Mouse (Mus musculus) CH12F3 (cell line): ENCODE measurements around the gene Castor2.

Source experiments
- in situ Hi-C: fragments of 300-500 bp; cut with MboI; formaldehyde crosslinking; loops from 2 replicates; pipeline ENCODE4 v1.14.3; 2020; ENCODE audit warnings: low sequenced_read_pairs

The Castor2 gene

DNA sequence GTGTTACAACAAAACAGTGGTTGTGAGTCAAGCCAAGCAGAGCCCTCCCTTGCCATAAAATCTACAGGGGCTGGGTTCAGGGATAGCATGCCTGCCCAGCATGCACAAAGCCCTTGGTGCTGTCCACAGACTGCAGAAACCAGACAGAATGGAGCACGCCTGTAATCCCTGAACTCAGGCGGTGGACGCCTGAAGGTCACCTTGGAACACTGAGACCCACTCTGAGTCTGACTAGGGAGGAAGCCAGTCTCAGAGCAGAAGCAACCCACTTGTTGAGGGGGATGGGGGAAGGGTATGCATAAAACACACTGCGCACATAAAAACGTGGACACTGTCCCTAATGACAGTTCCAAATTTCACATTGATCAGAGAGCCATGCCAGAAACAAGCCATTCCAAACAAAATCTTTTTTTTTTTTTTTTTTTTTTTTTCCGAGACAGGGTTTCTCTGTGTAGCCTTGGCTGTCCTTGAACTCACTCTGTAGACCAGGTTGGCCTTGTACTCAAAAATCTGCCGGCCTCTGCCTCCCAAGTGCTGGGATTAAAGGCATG lies 56.5 kb downstream of the Castor2 start:
- in situ Hi-C loops, result no loop called here

DNA sequence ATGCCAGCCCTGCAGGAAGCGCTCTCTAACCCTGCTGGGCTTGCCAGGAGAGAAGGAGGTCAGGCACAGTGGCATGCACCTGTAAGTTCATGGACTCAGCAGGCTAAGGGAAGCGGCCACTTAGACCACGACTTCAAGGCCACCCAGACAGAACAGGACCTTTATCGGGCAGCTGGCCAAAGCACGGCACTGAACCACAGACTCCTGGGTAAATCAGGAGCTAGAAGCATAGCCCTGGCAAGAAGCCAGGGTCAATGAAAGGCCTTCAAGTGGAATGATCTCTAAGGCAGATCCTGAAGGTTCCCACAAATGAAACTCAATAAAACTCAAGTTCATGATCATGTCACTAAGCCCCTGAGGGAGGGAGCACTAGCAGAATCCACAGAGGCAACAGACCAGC lies 65.2 kb downstream of the Castor2 start:
- in situ Hi-C loops, result no loop called here

DNA sequence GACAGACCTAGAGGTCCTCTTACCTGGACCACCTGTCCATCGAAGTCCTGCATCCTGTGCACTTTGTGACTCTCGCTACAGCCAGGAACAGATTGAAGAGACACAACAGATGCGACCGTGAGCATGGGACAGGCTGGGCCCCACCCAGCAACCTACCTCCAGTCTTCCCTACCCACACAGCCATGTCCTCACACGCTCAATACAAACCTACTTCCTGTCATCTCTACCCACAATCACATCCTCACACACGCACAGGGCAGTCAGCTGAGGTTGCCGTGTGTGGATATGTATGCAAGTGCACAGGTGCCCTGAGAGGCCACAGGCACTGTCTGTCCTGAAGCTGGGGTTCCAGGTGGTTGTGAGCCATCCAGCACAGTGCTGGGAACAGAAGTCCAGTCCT lies 67.1 kb downstream of the Castor2 start:
- in situ Hi-C loops, result no loop called here

DNA sequence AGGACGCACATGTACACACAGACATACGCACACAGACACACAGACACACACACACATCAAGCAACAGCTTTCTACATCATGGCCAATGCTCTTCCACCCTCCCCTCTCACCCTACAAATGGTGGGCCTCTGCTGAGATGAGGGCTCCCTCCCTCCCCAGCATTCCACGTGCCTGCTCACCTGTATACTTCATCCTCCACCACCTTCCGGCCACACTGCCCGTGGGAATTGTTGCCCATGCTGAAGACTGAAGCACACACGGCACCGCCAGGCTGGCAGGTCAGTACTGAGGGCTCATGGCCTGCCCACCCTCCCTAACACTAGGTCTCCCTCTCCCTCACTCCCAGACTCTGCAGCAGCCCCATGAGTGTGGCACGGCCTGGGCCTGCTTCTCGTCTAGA lies 68.5 kb downstream of the Castor2 start:
- in situ Hi-C loops, result no loop called here

DNA sequence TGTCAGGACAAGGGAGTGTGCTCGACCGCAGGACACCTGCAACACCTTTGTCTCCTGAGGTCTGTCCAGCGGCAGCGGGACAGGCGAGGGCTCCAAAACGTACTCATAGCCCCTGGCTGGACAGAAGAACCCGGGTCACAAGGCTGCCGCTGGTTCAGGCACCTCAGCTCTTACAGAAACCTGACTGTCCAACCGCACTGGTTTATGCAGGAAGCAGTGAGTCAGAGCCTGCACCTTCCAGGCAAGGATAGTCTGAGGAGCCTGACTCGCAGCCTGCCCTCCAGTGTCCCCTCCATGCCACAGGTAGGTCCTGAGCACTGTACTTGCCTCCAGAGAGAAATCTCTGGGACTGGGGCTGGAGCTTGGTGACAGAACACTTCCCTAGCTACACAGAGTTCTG lies 69.7 kb downstream of the Castor2 start:
- in situ Hi-C loops, result no loop called here

DNA sequence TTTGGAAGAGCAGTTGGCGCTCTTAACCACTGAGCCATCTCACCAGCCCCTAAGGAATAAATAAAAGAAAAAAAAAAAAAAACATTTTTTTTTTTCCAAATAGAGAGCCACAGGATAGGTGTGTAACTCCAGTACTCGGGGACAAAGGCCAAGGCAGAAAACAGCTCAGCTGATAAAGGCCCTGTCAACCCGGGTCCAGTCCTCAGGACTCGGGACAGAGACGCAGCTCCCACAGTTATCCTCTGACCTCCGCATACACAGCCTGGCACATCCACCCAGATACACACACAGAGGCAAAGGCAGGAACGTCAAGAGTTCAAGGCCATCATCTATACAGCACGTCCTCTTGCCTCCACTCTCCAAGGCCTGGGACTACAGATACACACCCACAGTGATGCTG lies 70.7 kb downstream of the Castor2 start:
- in situ Hi-C loops, result loop anchor here (10.0 kb wide), 1 partner anchor 315 kb away; no protein-coding TSS in a partner anchor

DNA sequence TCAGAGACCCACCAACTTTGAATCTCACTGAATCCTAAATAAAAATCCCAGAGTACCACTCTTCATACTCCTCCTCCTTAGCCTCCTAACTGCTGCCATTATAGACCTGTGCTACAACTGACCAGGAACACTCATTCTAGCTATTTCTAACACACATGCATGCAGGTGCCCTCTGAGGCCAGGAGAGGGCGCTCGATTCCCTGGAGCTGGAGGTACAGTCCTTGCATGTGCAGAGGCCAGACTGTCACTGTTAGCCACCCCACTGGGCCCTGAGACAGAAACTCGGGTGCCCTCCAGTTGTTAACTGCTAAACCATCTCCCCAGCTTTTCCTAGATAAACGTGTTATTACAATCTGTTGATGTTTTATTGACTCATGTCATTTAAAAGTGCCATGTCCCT lies 73.7 kb downstream of the Castor2 start:
- in situ Hi-C loops, result loop anchor here (10.0 kb wide), 1 partner anchor 312 kb away; no protein-coding TSS in a partner anchor

DNA sequence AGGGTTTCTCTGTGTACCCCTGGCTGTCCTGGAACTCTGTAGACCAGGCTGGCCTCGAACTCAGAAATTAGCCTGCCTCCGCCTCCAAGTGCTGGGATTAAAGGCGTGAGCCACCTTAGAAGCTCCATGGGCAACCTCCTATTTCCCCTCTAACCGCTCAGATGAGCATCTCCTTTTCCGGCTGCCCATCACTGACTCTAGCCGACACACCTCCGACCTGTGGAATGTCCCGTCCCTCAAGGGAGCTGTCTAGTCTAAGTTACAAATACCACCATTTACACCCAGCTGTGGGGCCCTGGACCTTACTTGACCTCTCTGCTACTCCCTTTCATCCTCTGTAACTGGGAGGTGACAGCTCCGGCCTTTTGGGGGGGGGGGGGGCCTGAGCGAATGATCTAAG lies 76.2 kb downstream of the Castor2 start:
- in situ Hi-C loops, result loop anchor here (10.0 kb wide), 1 partner anchor 309 kb away; no protein-coding TSS in a partner anchor

DNA sequence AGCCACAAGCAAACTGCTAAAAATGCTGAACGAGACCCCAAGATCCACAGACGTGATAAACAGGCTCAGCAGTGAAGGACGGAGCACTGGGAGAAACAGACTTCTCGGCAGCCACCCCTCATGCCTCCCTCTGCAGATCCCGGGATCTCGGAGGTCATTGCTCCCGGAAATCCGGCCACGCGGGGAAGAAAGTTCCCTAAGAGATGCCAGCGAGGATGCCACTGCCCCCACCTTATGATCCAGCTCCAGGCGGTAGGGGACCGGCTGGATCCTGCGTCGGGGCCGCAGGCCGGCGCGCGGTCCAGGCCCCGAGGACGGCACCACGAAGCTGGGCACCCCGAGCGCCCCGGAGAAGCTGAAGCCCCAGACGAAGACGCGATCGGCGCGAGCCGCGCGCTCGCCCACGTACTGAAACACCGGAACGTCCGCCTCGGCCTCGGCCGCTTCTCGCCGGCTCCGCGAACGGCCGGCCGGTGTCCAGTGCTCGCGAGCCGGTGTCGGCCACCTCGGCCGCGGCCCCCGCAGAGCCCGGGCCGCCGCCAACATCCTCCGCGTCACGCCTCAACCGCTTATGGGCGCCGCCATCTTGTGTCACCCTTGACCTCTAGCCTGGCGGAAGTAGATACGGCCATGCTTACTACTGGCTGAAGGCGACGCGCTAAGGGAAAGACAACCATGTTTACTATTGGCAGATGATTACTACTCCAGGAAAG lies 76.8 kb downstream of the Castor2 start, which contains the start of gene Rcc1l:
Gene Rcc1l (minus strand): TSS at position 606 of the 713 bp plus-strand sequence.
- in situ Hi-C loops, result loop anchor here (10.0 kb wide), 1 partner anchor 308 kb away; no protein-coding TSS in a partner anchor

DNA sequence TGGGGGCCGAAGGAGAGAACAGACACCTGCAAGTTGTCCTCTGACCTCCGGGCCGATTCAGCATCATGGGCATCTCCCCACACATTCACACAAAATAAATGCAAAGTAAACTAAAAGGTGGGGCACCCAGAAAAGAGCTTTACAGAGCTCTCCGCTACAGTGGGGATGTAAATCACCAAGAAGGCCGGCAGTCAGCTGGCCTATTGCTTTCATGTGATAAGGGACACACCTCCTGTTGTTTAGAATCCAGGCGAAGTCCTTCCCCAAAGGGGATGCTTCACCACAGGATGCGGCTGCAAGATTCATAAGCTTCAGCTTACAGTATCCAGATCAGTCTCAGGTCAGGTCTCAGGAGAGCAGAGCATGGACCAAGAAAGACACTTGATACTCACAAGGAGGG lies 79.0 kb downstream of the Castor2 start:
- in situ Hi-C loops, result loop anchor here (10.0 kb wide), 1 partner anchor 306 kb away; no protein-coding TSS in a partner anchor

DNA sequence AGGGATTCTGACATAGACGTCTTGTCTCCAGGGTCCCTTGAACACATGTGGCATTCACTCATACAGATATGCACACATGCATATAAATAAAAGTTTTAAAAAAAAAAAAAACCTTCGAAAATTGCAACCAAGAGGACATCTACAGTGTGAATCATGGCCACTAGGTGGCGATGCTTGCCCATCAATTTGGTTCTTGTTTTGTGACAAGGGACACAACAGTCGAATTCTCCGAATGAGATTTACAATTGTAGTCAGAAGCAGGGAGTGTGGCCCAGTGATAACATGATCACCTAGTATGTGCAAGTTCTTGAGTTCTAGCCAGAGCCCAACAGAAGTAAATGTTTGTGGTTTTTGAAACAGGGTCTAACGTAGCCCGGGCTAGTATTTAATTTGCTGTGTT lies 80.4 kb downstream of the Castor2 start:
- in situ Hi-C loops, result loop anchor here (10.0 kb wide), 2 partner anchors 165 to 305 kb away; no protein-coding TSS in a partner anchor

DNA sequence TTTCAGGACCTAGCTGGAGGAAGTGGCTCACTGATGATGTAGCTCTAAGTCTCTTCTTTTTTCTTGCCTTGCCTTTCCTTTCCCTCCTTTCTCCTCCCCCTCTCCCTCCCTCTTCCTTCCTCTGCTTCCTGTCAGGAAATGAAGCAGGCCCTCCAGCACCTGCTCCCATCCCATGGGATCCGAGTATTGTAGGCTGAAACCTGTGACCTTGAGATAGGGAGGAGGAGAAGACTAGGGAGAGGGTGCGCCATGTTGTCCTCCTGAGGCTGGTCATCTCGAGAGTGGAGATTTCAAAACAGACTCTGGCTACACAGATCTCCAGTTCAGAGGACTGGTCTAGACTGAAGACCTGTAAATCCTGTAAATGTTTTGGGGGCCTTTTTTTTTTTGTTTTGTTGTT lies 82.7 kb downstream of the Castor2 start:
- in situ Hi-C loops, result loop anchor here (10.0 kb wide), 1 partner anchor 163 kb away; no protein-coding TSS in a partner anchor

DNA sequence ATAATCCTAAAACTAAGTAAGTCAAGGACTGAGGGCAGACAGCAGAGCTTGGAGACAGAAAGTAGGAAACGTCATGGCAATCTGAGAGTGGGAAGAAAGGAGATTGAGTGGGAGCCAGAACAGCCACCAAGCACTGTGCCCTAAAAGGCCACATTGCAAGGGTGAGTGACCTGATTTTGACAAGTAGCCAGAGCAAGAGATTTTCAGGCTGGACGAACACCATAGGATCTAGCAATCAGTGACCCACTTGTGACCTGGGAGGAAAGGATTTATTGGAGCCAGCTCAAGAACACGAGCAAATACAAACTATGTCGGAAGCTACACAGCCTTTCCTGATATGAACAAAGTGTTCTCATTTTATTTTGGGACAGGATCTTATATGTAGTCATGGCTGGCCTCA lies 83.2 kb downstream of the Castor2 start:
- in situ Hi-C loops, result loop anchor here (10.0 kb wide), 1 partner anchor 162 kb away; no protein-coding TSS in a partner anchor

DNA sequence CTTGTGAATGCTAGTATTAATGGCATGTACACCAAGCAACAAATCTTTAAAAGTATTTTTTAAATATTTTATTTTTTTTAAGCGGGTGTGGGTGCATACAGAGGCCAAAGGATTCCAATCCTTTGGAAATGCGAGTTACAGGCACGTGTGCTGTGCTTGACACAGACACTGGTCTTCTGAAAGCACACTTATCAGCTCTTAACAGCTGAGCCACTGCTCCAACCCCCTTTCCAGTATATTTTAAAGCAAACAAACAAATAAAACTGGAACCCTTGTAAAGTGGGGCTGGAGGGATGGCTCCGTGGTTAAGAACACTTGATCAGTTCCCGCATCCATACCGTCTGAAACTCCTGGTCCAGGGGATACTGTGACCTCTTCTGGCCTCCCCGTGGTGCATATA lies 83.7 kb downstream of the Castor2 start:
- in situ Hi-C loops, result loop anchor here (10.0 kb wide), 1 partner anchor 162 kb away; no protein-coding TSS in a partner anchor

DNA sequence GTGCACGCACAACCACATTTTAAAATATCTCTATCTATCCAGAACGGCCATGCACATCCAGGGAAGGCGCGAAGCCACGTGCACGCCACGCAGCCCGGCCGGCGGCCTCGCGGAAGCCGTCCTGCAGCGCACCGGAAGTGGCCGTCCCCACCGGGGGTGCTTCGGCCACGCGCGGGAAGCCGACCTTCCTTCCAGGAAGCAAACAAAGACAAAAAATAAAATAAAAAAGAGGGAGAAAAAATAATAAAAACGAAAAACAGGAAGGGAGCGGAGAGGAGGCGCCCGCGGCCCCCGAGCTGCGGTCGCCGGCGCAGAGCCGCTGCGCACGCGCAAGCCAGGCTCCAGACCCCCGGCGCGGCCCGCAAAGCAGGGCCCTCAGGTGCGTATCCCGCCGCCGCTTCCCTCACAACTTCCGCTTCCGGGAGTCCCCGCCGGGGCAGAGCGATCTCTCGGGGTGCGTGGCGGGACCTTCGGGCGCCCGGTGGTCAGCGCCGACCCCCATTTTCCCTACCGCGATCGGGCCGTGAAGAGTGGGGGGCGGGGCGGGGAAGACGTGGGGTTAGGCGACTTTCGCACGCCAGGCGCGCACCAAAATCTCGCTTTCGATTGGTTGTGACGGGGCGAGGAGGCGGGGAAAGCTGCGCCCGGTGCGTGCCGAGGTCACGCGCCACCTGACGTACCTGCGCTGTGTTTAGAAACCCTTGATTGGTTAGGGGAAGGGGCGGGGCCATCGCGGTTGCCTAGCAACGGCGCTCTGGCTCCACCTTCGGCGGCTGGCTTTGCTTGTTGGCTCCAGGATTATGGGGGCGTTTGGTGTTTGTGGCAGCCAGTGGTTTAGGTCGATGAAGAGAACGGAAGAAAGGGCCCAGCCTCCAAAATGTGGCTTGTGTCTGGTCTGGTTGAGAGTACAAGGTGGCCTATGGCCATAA lies 84.6 kb downstream of the Castor2 start, which contains the start of gene Gtf2ird2:
Gene Gtf2ird2 (plus strand): TSS at position 140 of the 929 bp plus-strand sequence.
- in situ Hi-C loops, result loop anchor here (10.0 kb wide), 1 partner anchor 161 kb away; no protein-coding TSS in a partner anchor

DNA sequence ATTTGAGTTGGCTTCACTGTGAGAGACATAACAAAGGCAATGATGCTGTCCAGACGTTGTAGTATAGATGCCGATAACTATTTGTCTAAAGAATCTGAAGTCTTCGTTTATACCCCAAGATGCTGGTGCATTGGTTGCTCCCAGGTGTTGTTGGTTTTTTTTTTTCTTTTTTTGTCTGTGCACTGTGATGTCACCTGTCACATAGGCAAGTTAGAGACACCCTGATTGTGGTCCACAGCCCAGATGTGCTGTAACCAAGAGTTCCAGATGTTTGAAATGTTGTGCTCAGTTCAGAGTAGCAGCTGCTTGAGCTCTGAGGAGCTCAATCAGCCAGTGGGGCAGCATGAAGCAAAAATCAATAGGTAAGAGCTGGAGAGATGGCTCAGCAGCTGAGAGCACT lies 86.5 kb downstream of the Castor2 start:
- in situ Hi-C loops, result loop anchor here (10.0 kb wide), 1 partner anchor 159 kb away; no protein-coding TSS in a partner anchor

DNA sequence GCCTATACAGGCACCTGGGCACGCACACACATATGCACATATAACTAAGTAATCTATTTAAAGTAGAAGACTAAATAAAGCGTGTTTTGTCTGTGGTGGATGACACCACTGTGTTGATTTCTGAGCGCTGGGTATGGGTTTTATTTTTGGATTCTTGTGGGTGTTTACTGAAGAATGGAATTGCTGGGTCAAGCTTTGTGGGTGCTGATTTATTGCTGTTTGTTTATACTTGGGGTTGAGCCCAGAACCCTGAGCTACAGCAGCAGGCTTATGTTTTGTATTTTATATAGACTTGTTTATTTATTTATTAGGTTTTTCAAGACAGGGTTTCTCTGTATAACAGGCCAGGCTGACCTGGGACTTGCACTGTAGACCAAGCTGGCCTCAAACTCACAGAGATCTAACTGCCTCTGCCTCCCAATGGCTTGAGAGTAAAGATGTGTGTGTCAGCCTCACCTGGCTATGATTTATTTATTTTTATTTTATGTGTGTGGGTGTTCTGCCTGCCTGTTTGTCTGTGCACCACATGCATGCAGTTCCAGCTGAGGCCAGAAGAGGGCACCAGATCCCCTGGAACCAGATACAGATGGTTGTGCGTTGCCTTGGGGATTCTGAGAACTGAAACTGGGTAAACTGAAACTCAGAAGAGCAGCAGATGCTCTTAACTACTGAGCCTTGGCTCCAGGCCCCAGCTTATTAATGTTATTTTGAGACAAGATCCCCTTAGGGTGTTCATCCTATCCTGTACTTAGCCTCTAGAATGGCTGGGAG lies 87.6 kb downstream of the Castor2 start:
- in situ Hi-C loops, result loop anchor here (10.0 kb wide), 1 partner anchor 158 kb away; no protein-coding TSS in a partner anchor

DNA sequence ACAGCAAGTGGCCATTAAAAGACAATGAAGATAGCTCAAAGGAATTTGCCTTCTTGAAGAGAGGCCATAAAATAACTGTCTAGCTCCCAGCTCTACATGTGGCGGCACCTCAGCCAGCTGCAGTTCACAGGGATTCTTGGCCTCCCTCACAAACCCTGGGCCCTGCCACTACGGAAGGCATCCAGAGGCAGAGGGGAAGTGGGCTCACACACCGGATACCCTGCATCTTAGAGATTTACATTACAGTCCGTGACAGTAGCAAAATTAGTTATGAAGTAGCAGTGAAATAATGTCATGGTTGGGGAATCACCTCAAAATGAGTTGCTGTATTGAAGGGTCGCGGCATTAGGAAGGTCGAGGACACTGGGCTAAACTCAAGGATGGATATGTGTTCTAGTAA lies 89.1 kb downstream of the Castor2 start:
- in situ Hi-C loops, result loop anchor here (10.0 kb wide), 1 partner anchor 156 kb away; no protein-coding TSS in a partner anchor

DNA sequence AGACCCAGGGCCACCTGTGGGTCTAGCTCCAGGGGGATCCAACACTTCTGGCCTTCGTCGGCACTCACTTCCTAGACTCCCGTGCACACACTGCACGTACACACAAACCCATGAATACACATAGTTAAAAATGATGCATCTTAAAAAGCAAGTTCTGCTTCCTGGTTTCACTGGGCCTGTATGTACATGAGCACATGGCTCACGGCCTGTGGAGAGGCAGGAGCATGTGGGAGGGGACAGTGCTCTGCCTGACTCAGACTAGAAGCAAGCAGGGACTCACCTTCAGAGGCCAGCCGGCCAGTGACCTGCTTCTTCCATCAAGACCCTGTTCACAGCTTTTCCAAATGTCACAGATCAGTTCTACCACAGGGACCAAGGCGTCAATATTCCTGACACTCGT lies 94.2 kb downstream of the Castor2 start:
- in situ Hi-C loops, result no loop called here
